Mouse (Mus musculus): ENCODE results near the gene Klhl3.

- no peak for TF ChIP-seq CTCF (IDR thresholded peaks at IDR 0.05; ENCODE audit: extremely low read depth, insufficient read depth, insufficient read length, insufficient replicate concordance)
- TF ChIP-seq POLR2A (IDR thresholded peaks at IDR 0.05; ENCODE audit: low read depth, low read length) = no peak
Measured at GRCm38 (mm10) chr13:58150442-58150841, 37.0 kb upstream of the Klhl3 start.
